Mouse (Mus musculus) midbrain, embryonic 11.5 days (tissue): ENCODE measurements around the gene Pstk. TPM values are rescaled to one million over a fixed set of nuclear protein-coding genes. Genes with fewer than 3 reads are reported as not detected.
"Not testable (repeated sequence)": the region's sequence is repeated elsewhere in the genome, so short reads cannot be mapped to it uniquely, and the experiment has no call there.

Experiments
- ATAC-seq: fragments of 200-750 bp; cut with Nextera tagmentation; 2 replicates; pipeline ENCODE4 v1.8.0; 2017; ENCODE audit warnings: moderate TSS enrichment, moderate library complexity; ENCODE audit not compliant: low FRiP score
- DNase-seq: peaks from one replicate; pipeline ENCODE4 v3.0.0; 2015; ENCODE audit warnings: low spot score; ENCODE audit errors: missing footprints
- H3K27ac ChIP-seq: fragments of 300-500 bp; sonication (generic); 2 replicates; pipeline ENCODE4 v1.5.1; 2014; ENCODE audit warnings: low read depth, low read length
- H3K27me3 ChIP-seq: fragments of 300-500 bp; sonication (generic); 2 replicates; pipeline ENCODE4 v1.6.1; 2014; ENCODE audit warnings: mild to moderate bottlenecking, low read length, moderate library complexity, mixed read lengths; ENCODE audit not compliant: control insufficient read depth, insufficient read depth
- H3K36me3 ChIP-seq: fragments of 300-500 bp; sonication (generic); 2 replicates; pipeline ENCODE4 v1.6.1; 2014; ENCODE audit warnings: mild to moderate bottlenecking, low read length, moderate library complexity, mixed read lengths; ENCODE audit not compliant: control insufficient read depth, insufficient read depth
- H3K4me1 ChIP-seq: fragments of 300-500 bp; sonication (generic); 2 replicates; pipeline ENCODE4 v1.6.1; 2014; ENCODE audit warnings: low read length; ENCODE audit not compliant: control insufficient read depth, insufficient read depth
- H3K4me2 ChIP-seq: fragments of 300-500 bp; sonication (generic); 2 replicates; pipeline ENCODE4 v1.6.1; 2014; ENCODE audit warnings: mild to moderate bottlenecking, moderate library complexity
- H3K4me3 ChIP-seq: fragments of 300-500 bp; sonication (generic); 2 replicates; pipeline ENCODE4 v1.5.1; 2014; ENCODE audit warnings: low read depth, low read length
- H3K9ac ChIP-seq: fragments of 300-500 bp; sonication (generic); 2 replicates; pipeline ENCODE4 v1.6.1; 2014; ENCODE audit warnings: low read length
- H3K9me3 ChIP-seq: fragments of 300-500 bp; sonication (generic); 2 replicates; pipeline ENCODE4 v1.6.1; 2016; ENCODE audit warnings: low read length; ENCODE audit not compliant: control insufficient read depth
- WGBS: fragments of 180-500 bp; shearing (Covaris S2); extraction: QIAGEN DNeasy Blood & Tissue Kit; methylation state at CpG from one replicate; pipeline ENCODE4 v1.1.7; 2014; 5-methylcytosine and 5-hydroxymethylcytosine counted together
- polyA plus RNA-seq: library from polyadenylated mRNA; unstranded; fragments of >200 nt; fragmentation: Nextera tagmentation; extraction: Ambion mirVana; gene quantifications from 2 replicates; pipeline ENCODE4 v1.2.1, GENCODE M21; 2014

The Pstk gene
- polyA plus RNA-seq, 1 experiment from 2014 or later = 65.6 TPM

- ATAC-seq = no peak
- Histone ChIP-seq H3K27me3 (no peaks in the 10 kb centered on the region), H3K4me2 (peak overlapping the region; percentile 79), H3K9me3 (no peaks in the 10 kb centered on the region), H3K9ac (peak overlapping the region; percentile 92), H3K4me3 (peak overlapping the region; percentile 97), H3K36me3 (no peaks in the 10 kb centered on the region), H3K4me1 (peaks cover 7% of the 10 kb centered on the region), H3K27ac (peak overlapping the region; percentile 59)
- WGBS = under 1% methylated on average over 38 of the region's 38 CpGs
- DNase-seq = peak; percentile 97
Observed at GRCm38 (mm10) chr7:131409988-131410385, 39.0 kb downstream of the Pstk start.

GRCm38 (mm10) chr7:131410416-131411058 lies 39.6 kb downstream of the Pstk start, which contains the start of the genes Ikzf5 and Acadsb:
Gene Ikzf5, minus strand, starts transcription at chr7:131410521.
Gene Acadsb, plus strand, starts transcription at chr7:131410601.
- H3K9me3 ChIP-seq = no peaks in the 10 kb centered on the region
- peak; percentile 99 for DNase-seq
- WGBS = under 1% methylated on average over 39 of the region's 42 CpGs

GRCm38 (mm10) chr7:131411221-131411940 lies 40.4 kb downstream of the Pstk start:
- no peaks in the 10 kb centered on the region for H3K36me3 ChIP-seq
- no peaks in the 10 kb centered on the region for H3K9me3 ChIP-seq
- no peak overlapping the region for H3K27ac ChIP-seq
- H3K9ac ChIP-seq = peak overlapping the region; percentile 92; the same call in 1 of the 2 replicates
- H3K4me1 ChIP-seq = peaks cover 7% of the 10 kb centered on the region
- H3K4me2 ChIP-seq = peak overlapping the region; percentile 79
- H3K27me3 ChIP-seq = no peaks in the 10 kb centered on the region
- DNase-seq (peak; percentile 86), ATAC-seq (no peak)
- WGBS = 67% methylated on average over 10 of the region's 10 CpGs
- peak overlapping the region; percentile 97 for H3K4me3 ChIP-seq

More at GRCm38 (mm10) chr7:131410416-131411058, 39.6 kb downstream of the Pstk start, which contains the start of the genes Ikzf5 and Acadsb:
- peak within 1 kb of the TSS; percentile 92 for H3K9ac ChIP-seq
- peak; percentile 98 for ATAC-seq
- no peaks in the 10 kb centered on the region for H3K27me3 ChIP-seq
- peaks cover 7% of the 10 kb centered on the region for H3K4me1 ChIP-seq
- peak within 1 kb of the TSS; percentile 79 for H3K4me2 ChIP-seq
- H3K36me3 ChIP-seq = no peaks in the 10 kb centered on the region
- peak within 1 kb of the TSS; percentile 97 for H3K4me3 ChIP-seq
- H3K27ac ChIP-seq = peak within 1 kb of the TSS; percentile 59

GRCm38 (mm10) chr7:131411941-131412270 lies 41.0 kb downstream of the Pstk start:
- H3K9me3 ChIP-seq = no peaks in the 10 kb centered on the region
- no peak overlapping the region for H3K4me3 ChIP-seq
- no peak overlapping the region for H3K4me2 ChIP-seq

GRCm38 (mm10) chr7:131416742-131417141 lies 45.8 kb downstream of the Pstk start:
- not testable (repeated sequence) for H3K36me3 ChIP-seq, H3K27ac ChIP-seq, DNase-seq, H3K4me1 ChIP-seq, ATAC-seq, H3K4me3 ChIP-seq, H3K27me3 ChIP-seq, H3K9me3 ChIP-seq, H3K4me2 ChIP-seq, H3K9ac ChIP-seq

More at GRCm38 (mm10) chr7:131411941-131412270, 41.0 kb downstream of the Pstk start:
- no peak for ATAC-seq
- H3K4me1 ChIP-seq = peaks cover 7% of the 10 kb centered on the region
- 82% methylated on average over 2 of the region's 2 CpGs for WGBS
- no peaks in the 10 kb centered on the region for H3K27me3 ChIP-seq
- no peaks in the 10 kb centered on the region for H3K36me3 ChIP-seq
- H3K9ac ChIP-seq = no peak overlapping the region
- DNase-seq = no peak
- H3K27ac ChIP-seq = no peak overlapping the region

- DNase-seq (no peak), ATAC-seq (no peak)
- Histone ChIP-seq H3K36me3 (no peaks in the 10 kb centered on the region), H3K9ac (no peak overlapping the region), H3K4me1 (no peaks in the 10 kb centered on the region), H3K9me3 (no peaks in the 10 kb centered on the region), H3K27ac (no peak overlapping the region), H3K4me2 (no peak overlapping the region), H3K4me3 (no peak overlapping the region), H3K27me3 (no peaks in the 10 kb centered on the region)
Observed at GRCm38 (mm10) chr7:131417605-131418004, 46.7 kb downstream of the Pstk start.

GRCm38 (mm10) chr7:131424912-131425311 lies 54.0 kb downstream of the Pstk start:
- Histone ChIP-seq H3K9ac (no peak overlapping the region), H3K27me3 (no peaks in the 10 kb centered on the region), H3K4me2 (no peak overlapping the region), H3K4me1 (no peaks in the 10 kb centered on the region), H3K9me3 (no peaks in the 10 kb centered on the region), H3K27ac (no peak overlapping the region), H3K4me3 (no peak overlapping the region), H3K36me3 (no peaks in the 10 kb centered on the region)
- DNase-seq = no peak
- WGBS = 86% methylated on average over 2 of the region's 2 CpGs
- no peak for ATAC-seq

GRCm38 (mm10) chr7:131427331-131427730 lies 56.4 kb downstream of the Pstk start:
- Histone ChIP-seq H3K27me3 (no peaks in the 10 kb centered on the region), H3K9me3 (no peaks in the 10 kb centered on the region), H3K4me1 (no peaks in the 10 kb centered on the region), H3K4me3 (no peak overlapping the region), H3K9ac (no peak overlapping the region), H3K4me2 (no peak overlapping the region), H3K36me3 (peaks cover 3% of the 10 kb centered on the region; the same call in 1 of the 2 replicates), H3K27ac (no peak overlapping the region)
- 92% methylated on average over 5 of the region's 5 CpGs for WGBS
- DNase-seq (no peak), ATAC-seq (no peak)

- H3K27ac ChIP-seq = no peak overlapping the region
- H3K4me1 ChIP-seq = no peaks in the 10 kb centered on the region
- H3K36me3 ChIP-seq = peaks cover 3% of the 10 kb centered on the region; the same call in 1 of the 2 replicates
- no peak for ATAC-seq
- WGBS = 23% methylated on average over 1 of the region's 1 CpGs
- no peak overlapping the region for H3K9ac ChIP-seq
- H3K4me3 ChIP-seq = no peak overlapping the region
- no peak overlapping the region for H3K4me2 ChIP-seq
- DNase-seq = peak; percentile 92
- no peaks in the 10 kb centered on the region for H3K27me3 ChIP-seq
- H3K9me3 ChIP-seq = no peaks in the 10 kb centered on the region
Observed at GRCm38 (mm10) chr7:131432244-131432643, 61.3 kb downstream of the Pstk start.
